Mouse (Mus musculus) MEL (cell line): ENCODE measurements around the gene Cdr2l.

Source experiments
- CHD2 ChIP-seq: IDR thresholded peaks from 2 replicates; pipeline ENCODE4 v1.6.1; 2011; ENCODE audit warnings: low read length, improper control_type of control experiment
- CTCF ChIP-seq, 3 experiments: IDR thresholded peaks in 2 of 3; conservative IDR thresholded peaks in 1 of 3; 2 replicates each; pipeline ENCODE4 v1.5.1; 2011 to 2012; ENCODE audit warnings: low read length in 3 of 3, low read depth in 2 of 3, mild to moderate bottlenecking in 2 of 3, improper control_type of control experiment in 1 of 3, inconsistent platforms in 1 of 3, mixed read lengths in 1 of 3, moderate library complexity in 1 of 3; ENCODE audit not compliant: control insufficient read depth in 1 of 3, insufficient read depth in 1 of 3, poor library complexity in 1 of 3, severe bottlenecking in 1 of 3
- EP300 ChIP-seq, 2 experiments: IDR thresholded peaks; 2 replicates each; pipeline ENCODE4 v1.6.1; 2011; ENCODE audit warnings: improper control_type of control experiment in 2 of 2, low read length in 2 of 2, low read depth in 1 of 2, mild to moderate bottlenecking in 1 of 2
- JUND ChIP-seq: IDR thresholded peaks from 2 replicates; pipeline ENCODE4 v1.6.1; 2011; ENCODE audit warnings: low read depth, mild to moderate bottlenecking, improper control_type of control experiment, low read length
- MYB ChIP-seq: IDR thresholded peaks from 2 replicates; pipeline ENCODE4 v1.6.1; 2011; ENCODE audit warnings: mild to moderate bottlenecking, low read depth, low read length, improper control_type of control experiment
- NRF1 ChIP-seq: IDR thresholded peaks from 2 replicates; pipeline ENCODE4 v1.6.1; 2014; ENCODE audit warnings: low read depth, mild to moderate bottlenecking, inconsistent platforms, low read length, improper control_type of control experiment, moderate library complexity; ENCODE audit not compliant: poor library complexity, insufficient read depth, severe bottlenecking
- POLR2A ChIP-seq, 2 experiments: IDR thresholded peaks; 2 replicates each; pipeline ENCODE4 v1.6.1; 2011 to 2012; ENCODE audit warnings: low read length in 2 of 2, mild to moderate bottlenecking in 2 of 2, control low read depth in 1 of 2, improper control_type of control experiment in 1 of 2, low read depth in 1 of 2, moderate library complexity in 1 of 2; ENCODE audit not compliant: control insufficient read depth in 1 of 2, insufficient read depth in 1 of 2, poor library complexity in 1 of 2
- ZNF384 ChIP-seq: IDR thresholded peaks from 2 replicates; pipeline ENCODE4 v1.6.1; 2012; ENCODE audit warnings: low read depth, mild to moderate bottlenecking, inconsistent platforms, low read length, improper control_type of control experiment

DNA sequence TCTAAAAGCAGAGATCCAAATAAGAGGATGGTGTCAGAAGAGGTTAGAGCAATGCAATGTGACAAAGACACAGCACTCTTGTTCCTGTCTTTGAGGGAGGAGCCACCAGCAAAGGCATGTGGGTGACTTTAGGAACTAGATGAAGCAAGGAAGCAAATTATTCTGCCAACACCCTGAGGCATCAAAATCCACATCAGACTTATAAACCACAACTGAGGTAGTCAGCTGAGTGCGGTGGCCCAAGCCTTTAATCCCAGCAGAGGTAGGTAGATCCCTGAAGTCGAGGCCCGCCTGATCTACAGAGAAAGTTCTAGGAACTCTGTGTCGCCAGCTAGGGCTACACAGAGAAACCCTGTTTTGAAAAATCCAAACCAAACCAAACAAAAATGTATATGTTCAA, 4.5 kb upstream of the Cdr2l start:
- no peak for TF ChIP-seq CTCF (IDR thresholded peaks at IDR 0.05 in 2 of 3, conservative IDR thresholded peaks at IDR 0.05 in 1 of 3; ENCODE audit: control insufficient read depth in 1 of 3, insufficient read depth in 1 of 3, low read depth in 2 of 3, low read length in 3 of 3, poor library complexity in 1 of 3, severe bottlenecking in 1 of 3)
- no peak for TF ChIP-seq POLR2A (IDR thresholded peaks at IDR 0.05; ENCODE audit: control insufficient read depth in 1 of 2, insufficient read depth in 1 of 2, low read depth in 1 of 2, low read length in 2 of 2, poor library complexity in 1 of 2)
- no peak for TF ChIP-seq NRF1
- no peak for TF ChIP-seq CHD2
- TF ChIP-seq EP300 (IDR thresholded peaks at IDR 0.05; ENCODE audit: low read depth in 1 of 2, low read length in 2 of 2): no peak
- TF ChIP-seq JUND: no peak
- no peak for TF ChIP-seq ZNF384
- TF ChIP-seq MYB: no peak
